Mouse (Mus musculus) left cerebral cortex, adult 8-10 months (tissue): ENCODE results near the gene E130114P18Rik. TPM values are rescaled to one million over a fixed set of nuclear protein-coding genes. Genes with fewer than 3 reads are reported as not detected.

Experiments used
- DNase-seq, 2 experiments: peaks; one replicate each; pipeline ENCODE4 v3.0.0; 2022; ENCODE audit warnings: low spot score in 2 of 2
- total RNA-seq, 4 experiments: library from RNA; stranded (reverse); gene quantifications; 2 replicates each; pipeline ENCODE4 v1.2.4; 2022

The E130114P18Rik gene
- total RNA-seq, 4 experiments from 2014 or later, result 5.0 to 8.3 (median 6.2) TPM

GRCm38 (mm10) chr4:97707373-97708152 lies 70.3 kb downstream of the E130114P18Rik start:
- no peak for DNase-seq

- DNase-seq, result no peak
Measured at GRCm38 (mm10) chr4:97696684-97697615, 80.9 kb downstream of the E130114P18Rik start.

GRCm38 (mm10) chr4:97695414-97696040 lies 82.4 kb downstream of the E130114P18Rik start:
- DNase-seq, result no peak

GRCm38 (mm10) chr4:97693931-97694330 lies 83.9 kb downstream of the E130114P18Rik start:
- DNase-seq, result no peak

DNA sequence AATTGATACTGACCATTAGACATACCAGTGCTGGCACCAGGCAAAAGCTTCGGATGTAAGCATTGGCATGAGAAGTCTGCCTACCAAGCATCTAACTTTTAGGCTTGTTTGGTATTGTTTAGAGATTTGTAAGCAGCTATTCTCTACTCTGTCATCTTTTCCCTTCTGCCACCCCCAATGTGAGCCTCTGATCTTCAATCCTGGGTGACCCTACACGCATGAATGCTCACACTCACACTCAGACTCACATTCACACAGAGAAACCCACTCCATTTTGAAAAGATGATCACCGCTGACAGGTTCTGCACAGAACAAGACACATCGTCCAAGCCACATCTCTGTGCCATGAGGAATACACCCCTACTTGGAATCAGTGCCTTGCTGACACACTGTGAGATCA lies 84.8 kb downstream of the E130114P18Rik start:
- DNase-seq, result no peak

GRCm38 (mm10) chr4:97690384-97690766 lies 87.5 kb downstream of the E130114P18Rik start:
- DNase-seq, result no peak

DNA sequence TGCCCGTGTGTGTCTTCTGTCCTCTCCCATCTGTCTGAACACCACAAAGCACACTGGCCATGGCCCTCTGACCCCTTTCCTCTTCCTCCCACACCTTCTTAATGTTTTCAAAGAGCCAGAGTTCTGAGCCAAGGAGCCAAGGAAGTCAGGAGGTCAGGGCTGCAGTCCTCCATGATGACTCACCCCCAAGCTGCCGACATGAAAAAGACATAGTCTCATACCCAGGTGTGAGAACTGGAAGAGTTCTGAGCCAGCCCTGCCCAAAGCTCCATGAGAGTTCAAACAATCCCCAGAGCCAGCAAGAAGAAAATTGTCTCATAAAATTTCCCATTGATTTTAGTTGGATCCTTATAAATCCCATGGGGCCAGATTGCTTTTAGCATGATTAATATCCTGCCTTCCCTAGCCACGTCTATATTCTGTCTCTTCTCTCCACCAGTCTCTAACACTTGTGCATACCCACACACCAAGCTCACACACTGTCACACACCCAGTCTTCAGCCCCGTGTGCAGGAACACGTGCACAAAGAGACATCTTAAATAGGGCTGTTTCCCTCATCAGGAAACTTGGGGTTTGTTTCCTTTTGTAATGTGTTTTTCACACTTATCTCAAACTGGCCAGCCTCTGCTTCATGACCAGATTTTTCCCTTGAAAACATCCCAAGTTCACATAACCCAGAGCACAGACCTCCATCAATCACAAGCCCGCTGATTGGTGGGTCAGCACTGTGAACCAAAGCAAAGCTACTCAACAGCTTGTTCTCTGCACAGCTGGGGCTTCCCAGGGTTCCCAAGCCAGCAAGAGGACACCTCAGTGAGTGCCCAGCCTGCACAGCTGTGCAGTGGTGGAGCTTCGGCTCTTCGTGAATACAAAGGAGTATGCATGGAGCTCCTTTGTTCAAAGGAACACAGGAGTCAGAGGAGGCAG lies 88.2 kb downstream of the E130114P18Rik start:
- no peak for DNase-seq

DNA sequence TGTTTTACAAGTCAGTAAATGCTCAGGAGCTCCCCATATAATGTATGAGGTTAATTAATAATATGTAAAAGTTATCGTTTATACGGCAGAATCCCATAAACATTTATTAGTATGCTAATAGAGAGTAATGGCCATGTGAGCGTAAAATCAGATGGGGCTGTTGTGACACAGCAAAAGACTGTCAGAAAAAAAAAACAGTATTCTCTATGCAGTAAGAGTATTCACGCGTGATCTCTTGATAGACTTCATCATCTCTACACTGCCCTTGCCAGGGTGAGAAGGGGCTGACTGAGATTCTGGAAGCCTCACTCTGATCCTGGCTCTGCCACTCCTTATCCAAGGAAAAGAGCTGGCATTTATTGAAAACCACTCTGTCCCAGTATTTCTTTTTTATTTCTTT lies 91.9 kb downstream of the E130114P18Rik start:
- DNase-seq, result no peak

DNA sequence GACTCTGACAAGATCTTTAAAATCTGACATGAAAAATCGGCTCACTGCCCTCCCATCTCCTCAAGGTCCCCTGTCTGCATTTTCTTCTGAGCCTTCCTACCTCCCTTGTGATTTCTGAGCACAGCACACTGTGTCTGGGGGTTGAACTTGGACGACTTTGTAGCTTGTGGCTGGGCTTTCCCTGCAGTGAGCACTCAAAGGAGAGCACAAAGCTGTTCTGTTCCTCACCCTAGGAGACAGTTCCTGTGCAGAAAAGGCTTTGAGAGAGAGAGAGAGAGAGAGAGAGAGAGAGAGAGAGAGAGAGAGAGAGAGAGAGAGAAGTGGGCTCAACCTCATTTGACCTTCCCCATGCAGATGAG lies 101.3 kb downstream of the E130114P18Rik start:
- DNase-seq, result no peak

- no peak for DNase-seq
Measured at GRCm38 (mm10) chr4:97675741-97676578, 101.9 kb downstream of the E130114P18Rik start.

DNA sequence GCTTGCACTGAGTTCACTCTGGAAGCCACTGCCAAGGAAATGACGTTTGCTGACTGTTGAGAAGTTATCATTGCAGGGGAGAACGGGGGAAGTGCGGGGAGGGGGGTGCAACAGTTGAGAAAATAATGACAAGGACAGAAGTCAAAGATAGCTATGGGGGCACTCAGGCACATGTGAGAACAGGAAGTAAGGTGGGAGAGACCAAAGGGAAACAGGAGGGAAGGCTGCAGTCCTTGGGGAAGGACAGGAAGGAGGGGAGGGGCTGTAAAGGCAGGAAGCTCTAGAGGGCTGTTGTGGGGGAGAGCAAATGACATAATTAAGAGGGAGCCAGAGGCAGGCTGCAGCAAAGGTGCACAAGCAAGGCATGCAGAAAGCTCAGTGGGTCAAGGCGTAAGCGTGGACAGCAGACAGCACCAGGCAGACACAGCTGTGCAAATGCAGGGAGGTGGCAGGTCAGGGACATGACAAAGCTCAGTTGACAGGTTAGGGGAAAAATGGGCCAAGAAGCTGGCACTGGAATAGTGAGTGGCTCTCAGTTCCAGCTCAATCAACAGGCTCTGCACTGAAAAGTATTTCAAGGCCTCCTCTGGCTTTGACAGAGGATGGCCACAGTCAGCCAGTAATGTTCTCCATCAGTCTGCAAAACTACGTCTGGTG lies 103.9 kb downstream of the E130114P18Rik start:
- no peak for DNase-seq

- DNase-seq, result no peak
Measured at GRCm38 (mm10) chr4:97672501-97672900, 105.4 kb downstream of the E130114P18Rik start.

GRCm38 (mm10) chr4:97671911-97672310 lies 106.0 kb downstream of the E130114P18Rik start:
- DNase-seq, result no peak

DNA sequence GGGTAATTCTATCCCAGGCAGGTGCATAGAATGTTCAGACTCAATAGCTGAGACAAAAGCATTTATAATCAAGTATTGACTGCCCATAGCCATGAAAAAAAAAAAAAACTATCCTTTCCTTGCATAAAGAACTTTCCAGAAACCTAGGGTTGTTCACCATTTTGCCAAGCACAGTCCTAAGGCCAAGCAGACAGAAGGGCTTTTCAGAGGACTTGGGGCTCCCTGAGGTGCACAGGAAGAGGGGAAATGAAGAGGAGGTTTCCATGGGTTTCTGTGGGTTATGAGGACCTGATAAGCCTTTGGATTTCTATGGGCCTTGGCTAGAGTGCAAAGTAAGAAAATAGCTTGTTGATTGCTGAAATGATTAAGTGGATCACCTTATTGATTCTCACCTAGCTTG lies 107.5 kb downstream of the E130114P18Rik start:
- DNase-seq, result no peak

GRCm38 (mm10) chr4:97669808-97670207 lies 108.1 kb downstream of the E130114P18Rik start:
- no peak for DNase-seq

DNA sequence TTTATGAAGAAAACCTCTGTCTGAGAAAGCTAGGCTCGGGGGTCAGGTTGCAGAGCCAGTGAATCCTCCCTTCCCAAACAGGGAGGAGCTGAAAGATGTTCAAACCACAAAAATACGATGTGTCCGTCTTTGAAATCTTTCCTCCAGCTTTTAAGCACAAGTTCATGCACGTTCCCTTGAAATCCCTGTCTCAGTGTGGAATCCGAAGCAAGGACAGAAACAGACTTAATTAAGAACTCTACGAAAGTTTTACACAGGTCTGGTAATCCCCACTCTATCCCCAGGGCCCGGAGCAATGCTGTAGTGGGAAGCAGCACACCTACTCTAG lies 112.5 kb downstream of the E130114P18Rik start:
- no peak for DNase-seq

GRCm38 (mm10) chr4:97664738-97665427 lies 113.0 kb downstream of the E130114P18Rik start:
- no peak for DNase-seq

DNA sequence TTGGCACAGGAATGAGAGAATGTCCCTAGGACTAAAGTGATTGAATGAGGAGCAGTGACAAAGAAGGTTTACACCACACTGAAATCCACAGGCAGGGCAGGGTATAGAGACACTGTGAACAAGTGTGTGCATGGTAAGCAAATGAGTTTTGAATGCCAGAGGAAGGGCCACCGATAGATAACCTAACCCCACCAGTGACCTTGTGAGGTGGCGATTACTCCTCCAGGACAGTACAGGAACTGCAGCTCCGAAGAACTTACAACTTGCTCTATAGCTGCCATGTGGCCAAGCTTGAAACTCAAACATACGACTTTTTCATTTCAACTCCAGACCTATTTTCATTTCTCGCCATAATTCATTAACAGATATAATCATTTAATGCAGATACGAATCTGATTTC lies 114.0 kb downstream of the E130114P18Rik start:
- no peak for DNase-seq

- DNase-seq, result no peak
Measured at GRCm38 (mm10) chr4:97662841-97663240, 115.0 kb downstream of the E130114P18Rik start.
